Mouse (Mus musculus): ENCODE measurements around the gene Lgals12. TPM values are rescaled to one million over a fixed set of nuclear protein-coding genes. Genes with fewer than 3 reads are reported as not detected.

Gene Lgals12
- 0.18 and 0.40 TPM in 2 replicates for polyA plus RNA-seq (2014; fragmentation: Nextera tagmentation; extraction: Ambion mirVana)

- Histone ChIP-seq H3K36me3 (replicated peaks; ENCODE audit: control insufficient read depth, insufficient read depth) (no peaks in the 10 kb centered on the region), H3K9ac (peak within 1 kb of the TSS; percentile 37), H3K27ac (peak within 1 kb of the TSS; percentile 44; the same call in 1 of the 2 replicates), H3K4me3 (replicated peaks; ENCODE audit: low read length) (peak within 1 kb of the TSS; percentile 25), H3K9me3 (ENCODE audit: control insufficient read depth, low read length) (no peaks in the 10 kb centered on the region), H3K4me2 (replicated peaks) (peak within 1 kb of the TSS; percentile 78), H3K27me3 (ENCODE audit: control insufficient read depth, insufficient read depth, low read length) (peaks cover 18% of the 10 kb centered on the region), H3K4me1 (replicated peaks; ENCODE audit: control insufficient read depth, insufficient read depth, low read length) (peaks cover 17% of the 10 kb centered on the region)
- ATAC-seq (ENCODE audit: low FRiP score) (peak; percentile 28; the same call in 1 of the 2 replicates), DNase-seq (ENCODE audit: low spot score) (no peak)
- 8% methylated on average over 15 of the region's 15 CpGs for WGBS
These were observed at the start of gene Lgals12 for GRCm38 (mm10) chr19:7606801-7607689. TSS of gene Lgals12 (minus strand) at chr19:7607193.

- WGBS = 88% methylated on average over 8 of the region's 8 CpGs
- no peaks in the 10 kb centered on the region for H3K9me3 ChIP-seq (ENCODE audit: control insufficient read depth, low read length)
- H3K27ac ChIP-seq = no peak overlapping the region
- H3K9ac ChIP-seq = no peak overlapping the region
- no peak overlapping the region for H3K4me3 ChIP-seq (replicated peaks; ENCODE audit: low read length)
- H3K4me2 ChIP-seq (replicated peaks) = no peak overlapping the region
- no peaks in the 10 kb centered on the region for H3K4me1 ChIP-seq (replicated peaks; ENCODE audit: control insufficient read depth, insufficient read depth, low read length)
- no peak for DNase-seq (ENCODE audit: low spot score)
- H3K36me3 ChIP-seq (replicated peaks; ENCODE audit: control insufficient read depth, insufficient read depth) = no peaks in the 10 kb centered on the region
- no peak for ATAC-seq (ENCODE audit: low FRiP score)
- H3K27me3 ChIP-seq (ENCODE audit: control insufficient read depth, insufficient read depth, low read length) = no peaks in the 10 kb centered on the region
These were observed 42.1 kb upstream of the Lgals12 start for GRCm38 (mm10) chr19:7648913-7649666.

- ATAC-seq (ENCODE audit: low FRiP score) (no peak), DNase-seq (ENCODE audit: low spot score) (no peak)
- Histone ChIP-seq H3K36me3 (replicated peaks; ENCODE audit: control insufficient read depth, insufficient read depth) (no peaks in the 10 kb centered on the region), H3K9me3 (ENCODE audit: control insufficient read depth, low read length) (no peaks in the 10 kb centered on the region), H3K27me3 (ENCODE audit: control insufficient read depth, insufficient read depth, low read length) (no peaks in the 10 kb centered on the region), H3K27ac (no peak overlapping the region), H3K4me3 (replicated peaks; ENCODE audit: low read length) (no peak overlapping the region), H3K4me1 (replicated peaks; ENCODE audit: control insufficient read depth, insufficient read depth, low read length) (no peaks in the 10 kb centered on the region), H3K4me2 (replicated peaks) (no peak overlapping the region), H3K9ac (no peak overlapping the region)
- 80% methylated on average over 1 of the region's 1 CpGs for WGBS
These were observed 26.8 kb upstream of the Lgals12 start for GRCm38 (mm10) chr19:7633786-7634185.

- no peaks in the 10 kb centered on the region for H3K9me3 ChIP-seq (ENCODE audit: control insufficient read depth, low read length)
- H3K4me1 ChIP-seq (replicated peaks; ENCODE audit: control insufficient read depth, insufficient read depth, low read length) = no peaks in the 10 kb centered on the region
- H3K4me3 ChIP-seq (replicated peaks; ENCODE audit: low read length) = no peak overlapping the region
- H3K4me2 ChIP-seq (replicated peaks) = no peak overlapping the region
- no peaks in the 10 kb centered on the region for H3K36me3 ChIP-seq (replicated peaks; ENCODE audit: control insufficient read depth, insufficient read depth)
- no peaks in the 10 kb centered on the region for H3K27me3 ChIP-seq (ENCODE audit: control insufficient read depth, insufficient read depth, low read length)
- DNase-seq (ENCODE audit: low spot score) (no peak), ATAC-seq (ENCODE audit: low FRiP score) (no peak)
- H3K27ac ChIP-seq = no peak overlapping the region
- H3K9ac ChIP-seq = no peak overlapping the region
These were observed 26.0 kb upstream of the Lgals12 start for GRCm38 (mm10) chr19:7633021-7633420.

- DNase-seq (ENCODE audit: low spot score) (peak; percentile 85), ATAC-seq (ENCODE audit: low FRiP score) (no peak; the same call in 1 of the 2 replicates)
- H3K4me3 ChIP-seq (replicated peaks; ENCODE audit: low read length) = no peak overlapping the region
- H3K4me1 ChIP-seq (replicated peaks; ENCODE audit: control insufficient read depth, insufficient read depth, low read length) = no peaks in the 10 kb centered on the region
- WGBS = 47% methylated on average over 7 of the region's 7 CpGs
- H3K27me3 ChIP-seq (ENCODE audit: control insufficient read depth, insufficient read depth, low read length) = peaks cover 10% of the 10 kb centered on the region
- no peaks in the 10 kb centered on the region for H3K9me3 ChIP-seq (ENCODE audit: control insufficient read depth, low read length)
- H3K4me2 ChIP-seq (replicated peaks) = no peak overlapping the region
- no peak overlapping the region for H3K9ac ChIP-seq
- H3K27ac ChIP-seq = no peak overlapping the region
- H3K36me3 ChIP-seq (replicated peaks; ENCODE audit: control insufficient read depth, insufficient read depth) = no peaks in the 10 kb centered on the region
These were observed 10.7 kb upstream of the Lgals12 start for GRCm38 (mm10) chr19:7617696-7618095.

- no peak overlapping the region for H3K4me2 ChIP-seq (replicated peaks)
- H3K27ac ChIP-seq = no peak overlapping the region
- ATAC-seq (ENCODE audit: low FRiP score) (no peak), DNase-seq (ENCODE audit: low spot score) (no peak)
- no peaks in the 10 kb centered on the region for H3K36me3 ChIP-seq (replicated peaks; ENCODE audit: control insufficient read depth, insufficient read depth)
- H3K9ac ChIP-seq = no peak overlapping the region
- no peaks in the 10 kb centered on the region; the same call in 1 of the 2 replicates for H3K4me1 ChIP-seq (replicated peaks; ENCODE audit: control insufficient read depth, insufficient read depth, low read length)
- no peaks in the 10 kb centered on the region for H3K9me3 ChIP-seq (ENCODE audit: control insufficient read depth, low read length)
- WGBS = 62% methylated on average over 3 of the region's 3 CpGs
- peaks cover 16% of the 10 kb centered on the region for H3K27me3 ChIP-seq (ENCODE audit: control insufficient read depth, insufficient read depth, low read length)
- no peak overlapping the region for H3K4me3 ChIP-seq (replicated peaks; ENCODE audit: low read length)
These were observed 10.1 kb upstream of the Lgals12 start for GRCm38 (mm10) chr19:7617085-7617484.

- WGBS = 77% methylated on average over 5 of the region's 5 CpGs
- no peak overlapping the region for H3K27ac ChIP-seq
These were observed 9.4 kb upstream of the Lgals12 start for GRCm38 (mm10) chr19:7616231-7616930.

GRCm38 (mm10) chr19:7613151-7613550 is 6.2 kb upstream of the Lgals12 start:
- Histone ChIP-seq H3K27me3 (ENCODE audit: control insufficient read depth, insufficient read depth, low read length) (peaks cover 29% of the 10 kb centered on the region), H3K4me3 (replicated peaks; ENCODE audit: low read length) (no peak overlapping the region), H3K4me2 (replicated peaks) (no peak overlapping the region), H3K9me3 (ENCODE audit: control insufficient read depth, low read length) (no peaks in the 10 kb centered on the region), H3K9ac (no peak overlapping the region), H3K36me3 (replicated peaks; ENCODE audit: control insufficient read depth, insufficient read depth) (no peaks in the 10 kb centered on the region), H3K4me1 (replicated peaks; ENCODE audit: control insufficient read depth, insufficient read depth, low read length) (no peaks in the 10 kb centered on the region; the same call in 1 of the 2 replicates), H3K27ac (no peak overlapping the region)
- DNase-seq (ENCODE audit: low spot score) (no peak), ATAC-seq (ENCODE audit: low FRiP score) (no peak)
- WGBS = 82% methylated on average over 7 of the region's 7 CpGs

More at GRCm38 (mm10) chr19:7616231-7616930, 9.4 kb upstream of the Lgals12 start:
- Histone ChIP-seq H3K9me3 (ENCODE audit: control insufficient read depth, low read length) (no peaks in the 10 kb centered on the region), H3K36me3 (replicated peaks; ENCODE audit: control insufficient read depth, insufficient read depth) (no peaks in the 10 kb centered on the region), H3K9ac (no peak overlapping the region), H3K4me3 (replicated peaks; ENCODE audit: low read length) (no peak overlapping the region), H3K4me2 (replicated peaks) (no peak overlapping the region), H3K4me1 (replicated peaks; ENCODE audit: control insufficient read depth, insufficient read depth, low read length) (no peaks in the 10 kb centered on the region; the same call in 1 of the 2 replicates), H3K27me3 (ENCODE audit: control insufficient read depth, insufficient read depth, low read length) (peaks cover 23% of the 10 kb centered on the region)
- DNase-seq (ENCODE audit: low spot score) (no peak), ATAC-seq (ENCODE audit: low FRiP score) (no peak)

Measured in hindbrain, embryonic 14.5 days (tissue).